8 mouse cellular contexts compared by ENCODE assay signal in genomic region chr4:43000141-43000986, GRCm38 (mm10). TPM values are rescaled to one million over a fixed set of nuclear protein-coding genes. Genes with fewer than 3 reads are reported as not detected.
DNase-seq lines count a peak whose midpoint lies in the region; ATAC-seq and TF ChIP-seq lines count a peak whose summit lies in the region.
"Not testable (repeated sequence)": the region's sequence is repeated elsewhere in the genome, so short reads cannot be mapped to it uniquely, and the experiment has no call there.

Gene Vcp, minus strand, starts transcription at chr4:43000507.

- not testable (repeated sequence) for H3K9me3 ChIP-seq in heart, embryonic 12.5 days (replicated peaks); kidney, postnatal 0 days (replicated peaks; ENCODE audit: low read length); liver, embryonic 11.5 days (ENCODE audit: control insufficient read depth, low read length); stomach, embryonic 14.5 days (ENCODE audit: control insufficient read depth, low read depth, low read length)

- peak within 1 kb of the TSS; percentile 65 for H3K4me2 ChIP-seq in heart, embryonic 12.5 days
- H3K4me2 ChIP-seq in kidney, postnatal 0 days (ENCODE audit: low read length), result peak within 1 kb of the TSS; percentile 56
- peak within 1 kb of the TSS; percentile 96 for H3K4me2 ChIP-seq in liver, embryonic 11.5 days
- H3K4me2 ChIP-seq in stomach, embryonic 14.5 days (replicated peaks; ENCODE audit: low read depth, low read length), result peak within 1 kb of the TSS; percentile 95

- peaks cover 20% of the 10 kb centered on the region for H3K4me1 ChIP-seq in heart, embryonic 12.5 days (replicated peaks)
- peaks cover 15% of the 10 kb centered on the region for H3K4me1 ChIP-seq in kidney, postnatal 0 days (replicated peaks; ENCODE audit: insufficient read depth, low read length)
- peaks cover 12% of the 10 kb centered on the region for H3K4me1 ChIP-seq in liver, embryonic 11.5 days (replicated peaks; ENCODE audit: control insufficient read depth, insufficient read depth, low read length)
- peaks cover 13% of the 10 kb centered on the region; the same call in 1 of the 2 replicates for H3K4me1 ChIP-seq in stomach, embryonic 14.5 days (ENCODE audit: control insufficient read depth, insufficient read depth, low read length)

- not testable (repeated sequence) for H3K27me3 ChIP-seq in heart, embryonic 12.5 days (replicated peaks); kidney, postnatal 0 days (ENCODE audit: insufficient read depth, low read length); liver, embryonic 11.5 days (replicated peaks; ENCODE audit: control insufficient read depth, insufficient read depth, low read length); stomach, embryonic 14.5 days (ENCODE audit: control insufficient read depth, insufficient read depth, low read length)

- H3K9ac ChIP-seq in heart, embryonic 12.5 days, result peak within 1 kb of the TSS; percentile 99
- H3K9ac ChIP-seq in kidney, postnatal 0 days (ENCODE audit: low read depth, low read length), result peak within 1 kb of the TSS; percentile 96
- H3K9ac ChIP-seq in liver, embryonic 11.5 days (ENCODE audit: low read depth, low read length), result peak within 1 kb of the TSS; percentile 97
- peak within 1 kb of the TSS; percentile 93 for H3K9ac ChIP-seq in stomach, embryonic 14.5 days (replicated peaks; ENCODE audit: low read depth, low read length)

- H3K4me3 ChIP-seq in heart, embryonic 12.5 days, result peak within 1 kb of the TSS; percentile 97
- H3K4me3 ChIP-seq in kidney, postnatal 0 days (replicated peaks; ENCODE audit: low read depth, low read length), result peak within 1 kb of the TSS; percentile 67
- peak within 1 kb of the TSS; percentile 97 for H3K4me3 ChIP-seq in liver, embryonic 11.5 days (ENCODE audit: low read depth, low read length)
- H3K4me3 ChIP-seq in stomach, embryonic 14.5 days (ENCODE audit: low read depth, low read length), result peak within 1 kb of the TSS; percentile 91

- peak; percentile 98 for DNase-seq in CD4-positive helper T cell, adult 2 months (ENCODE audit: low read depth, low spot score)
- peak; percentile 100 for DNase-seq in brain, embryonic 18.5 days (ENCODE audit: low read depth, low spot score)
- DNase-seq in kidney, postnatal 0 days (ENCODE audit: low spot score), result peak; percentile 100
- peak; percentile 98 for DNase-seq in liver, embryonic 11.5 days (ENCODE audit: low spot score)
- peak; percentile 98 for DNase-seq in naive thymus-derived CD4-positive, alpha-beta T cell, adult 2 months (ENCODE audit: low read depth)

- H3K36me3 ChIP-seq in heart, embryonic 12.5 days, result peaks cover 19% of the 10 kb centered on the region
- not testable (repeated sequence) for H3K36me3 ChIP-seq in kidney, postnatal 0 days (ENCODE audit: insufficient read depth, low read length); liver, embryonic 11.5 days (ENCODE audit: control insufficient read depth, insufficient read depth, low read length); stomach, embryonic 14.5 days (ENCODE audit: control insufficient read depth, insufficient read depth, low read length)

- TF ChIP-seq CTCF in kidney, postnatal 0 days (IDR thresholded peaks at IDR 0.05; ENCODE audit: low read depth), result not testable (repeated sequence)

- WGBS in heart, embryonic 12.5 days, result under 1% methylated on average over 52 of the region's 56 CpGs
- WGBS in kidney, postnatal 0 days, result 1% methylated on average over 45 of the region's 56 CpGs
- WGBS in liver, embryonic 11.5 days, result 2% methylated on average over 48 of the region's 56 CpGs
- WGBS in stomach, embryonic 14.5 days, result under 1% methylated on average over 48 of the region's 56 CpGs

- ATAC-seq in erythroid progenitor cell, adult 5-6 weeks (replicated peaks; ENCODE audit: low FRiP score, poor library complexity, severe bottlenecking), result peak; percentile 93
- ATAC-seq in heart, embryonic 12.5 days (ENCODE audit: insufficient number of reproducible peaks, low FRiP score), result peak; percentile 98
- peak; percentile 97 for ATAC-seq in kidney, postnatal 0 days (replicated peaks; ENCODE audit: low FRiP score, low read depth)
- peak; percentile 95 for ATAC-seq in liver, embryonic 11.5 days (replicated peaks; ENCODE audit: low FRiP score)
- peak; percentile 99 for ATAC-seq in stomach, embryonic 14.5 days (ENCODE audit: insufficient number of reproducible peaks, insufficient read depth, low FRiP score, low read depth)

- peak within 1 kb of the TSS; percentile 100 for H3K27ac ChIP-seq in heart, embryonic 12.5 days (ENCODE audit: poor library complexity, severe bottlenecking)
- H3K27ac ChIP-seq in kidney, postnatal 0 days, result peak within 1 kb of the TSS; percentile 99
- H3K27ac ChIP-seq in liver, embryonic 11.5 days (ENCODE audit: low read depth, low read length), result peak within 1 kb of the TSS; percentile 96
- peak within 1 kb of the TSS; percentile 99 for H3K27ac ChIP-seq in stomach, embryonic 14.5 days (ENCODE audit: low read length)

RNA-seq across cellular contexts. Expression of gene Vcp, which starts in this region (rescaled TPM):
- total RNA-seq in erythroid progenitor cell, adult 5-6 weeks (2015; ENCODE audit: low replicate concordance), result 68.3 and 73.9 TPM in 2 replicates
- total RNA-seq in erythroid progenitor cell, adult 5-6 weeks (2017; ENCODE audit: low replicate concordance), result 120 and 189 TPM in 2 replicates
- polyA plus RNA-seq in heart, embryonic 12.5 days (2016; fragmentation: Nextera tagmentation; extraction: Ambion mirVana), result 568 and 582 TPM in 2 replicates
- 356 and 406 TPM in 2 replicates for polyA plus RNA-seq in kidney, postnatal 0 days (2015; fragmentation: Nextera tagmentation; extraction: Ambion mirVana)
- 452 and 513 TPM in 2 replicates for polyA plus RNA-seq in liver, embryonic 11.5 days (2014; fragmentation: Nextera tagmentation; extraction: Ambion mirVana)
- 473 and 500 TPM in 2 replicates for polyA plus RNA-seq in stomach, embryonic 14.5 days (2014; fragmentation: Nextera tagmentation; extraction: Ambion mirVana)

Comparison
In these comparisons a context has a peak if more than half of its experiments do, and no peak if none do; other contexts are left out.
1. Peak in every context shown above with its lines: DNase-seq, ATAC-seq, H3K4me3 ChIP-seq and H3K27ac ChIP-seq.